Mouse (Mus musculus) cerebellum, adult 9-10 months (tissue): ENCODE data around the gene Atp23.
"Not testable (repeated sequence)": the region's sequence is repeated elsewhere in the genome, so short reads cannot be mapped to it uniquely, and the experiment has no call there.

ENCODE experiments used
- DNase-seq: peaks from one replicate; pipeline ENCODE4 v3.0.0; 2022

Gene Atp23

DNA sequence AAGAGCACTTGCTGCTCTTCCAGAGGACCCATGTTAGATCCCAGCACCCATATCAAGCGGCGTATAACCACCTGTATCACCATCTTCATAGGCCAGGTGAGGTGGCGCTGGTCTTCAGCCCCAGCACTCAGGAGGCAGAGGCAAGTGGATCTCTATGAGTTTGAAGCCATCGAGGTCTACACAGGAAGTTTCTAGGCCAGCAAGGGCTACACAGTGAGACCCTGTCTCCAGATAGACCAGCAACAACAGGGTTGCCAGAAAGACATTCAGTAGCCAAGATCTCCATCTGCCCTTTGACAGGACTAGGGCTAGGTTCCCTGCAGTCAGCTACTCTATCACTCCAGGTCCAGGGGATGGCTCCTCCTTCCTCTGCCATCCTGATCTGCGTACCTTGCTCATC lies 5.7 kb upstream of the Atp23 start:
- peak; percentile 35 for DNase-seq

DNA sequence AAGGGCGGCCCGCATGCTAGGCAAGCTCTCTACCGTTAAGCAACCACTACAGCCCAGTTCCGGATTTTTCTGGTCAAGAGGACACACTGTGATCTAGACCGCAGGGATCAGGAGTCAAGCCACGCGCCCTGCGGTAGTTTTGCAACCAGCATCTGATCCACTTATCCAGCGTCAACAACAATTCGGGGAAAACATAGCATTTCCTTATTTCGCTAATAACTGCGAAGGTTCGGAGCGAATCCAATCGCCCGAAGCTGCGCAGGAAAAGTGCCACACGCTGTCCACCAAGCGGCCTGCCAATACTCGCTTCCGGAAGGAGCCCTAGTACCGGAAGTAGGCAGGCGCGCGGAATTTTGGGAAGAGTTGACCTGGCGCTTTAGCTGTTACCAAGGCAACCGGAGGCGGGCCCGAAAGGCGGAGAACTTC lies 4.5 kb upstream of the Atp23 start:
- DNase-seq = peak; percentile 90

DNA sequence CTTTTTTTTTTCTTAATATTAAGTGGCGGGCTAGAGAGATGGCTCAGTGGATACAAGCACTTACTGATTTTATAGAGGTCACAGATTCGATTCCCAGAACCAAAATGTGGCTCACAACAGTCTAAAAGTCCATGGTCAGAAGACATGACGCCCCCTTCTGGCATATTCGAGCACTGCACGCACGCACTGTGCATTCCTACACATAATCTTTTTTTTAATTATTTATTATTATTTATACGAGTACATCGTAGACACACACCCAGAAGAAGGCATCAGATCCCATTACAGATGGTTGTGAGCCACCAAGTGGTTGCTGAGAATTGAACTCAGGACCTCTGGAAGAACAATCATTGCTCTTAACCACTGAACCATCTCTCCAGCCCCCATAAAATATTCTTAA lies 3.9 kb upstream of the Atp23 start:
- DNase-seq = peak; percentile 69

DNA sequence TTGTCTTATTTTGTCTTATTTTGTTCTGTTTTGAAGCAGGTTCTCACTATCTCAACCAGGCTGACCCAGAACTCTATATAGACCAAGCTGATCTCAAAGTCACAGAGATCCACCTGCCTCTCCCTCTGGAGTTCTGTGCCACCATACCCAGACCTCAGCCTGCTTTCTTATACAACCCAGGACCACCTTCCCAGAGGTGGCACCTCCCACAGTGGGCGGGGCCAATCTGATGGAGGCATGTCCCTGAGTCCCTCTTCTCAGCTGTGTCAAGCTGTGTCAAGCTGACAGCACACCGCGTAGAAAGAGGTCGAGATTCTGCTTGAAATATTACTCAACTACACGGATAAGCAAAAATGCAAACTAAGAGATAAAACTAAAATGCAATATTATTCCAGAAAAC lies 3.1 kb upstream of the Atp23 start:
- DNase-seq = peak; percentile 50

- no peak for DNase-seq
Measured at GRCm38 (mm10) chr10:126901488-126901843, 311 bp upstream of the Atp23 start.

DNA sequence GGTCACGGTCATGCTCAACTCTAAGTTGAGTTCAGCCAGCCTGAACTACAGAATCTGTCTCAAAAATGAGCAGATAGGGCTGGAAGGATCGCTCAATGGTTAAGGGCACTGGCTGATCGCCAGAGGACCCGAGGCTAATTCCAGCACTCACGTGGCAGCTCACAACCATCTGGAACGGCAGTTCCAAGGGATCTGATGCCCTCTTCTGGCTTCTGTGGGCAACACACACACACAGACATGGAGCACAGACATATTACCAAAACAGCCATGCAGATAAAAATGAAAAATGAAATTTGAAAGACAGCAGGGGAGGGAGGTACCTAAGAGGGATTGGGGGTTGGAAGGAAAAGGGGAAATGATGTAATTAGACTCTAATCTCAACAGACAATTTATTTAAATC lies 5.3 kb downstream of the Atp23 start:
- DNase-seq = no peak

DNA sequence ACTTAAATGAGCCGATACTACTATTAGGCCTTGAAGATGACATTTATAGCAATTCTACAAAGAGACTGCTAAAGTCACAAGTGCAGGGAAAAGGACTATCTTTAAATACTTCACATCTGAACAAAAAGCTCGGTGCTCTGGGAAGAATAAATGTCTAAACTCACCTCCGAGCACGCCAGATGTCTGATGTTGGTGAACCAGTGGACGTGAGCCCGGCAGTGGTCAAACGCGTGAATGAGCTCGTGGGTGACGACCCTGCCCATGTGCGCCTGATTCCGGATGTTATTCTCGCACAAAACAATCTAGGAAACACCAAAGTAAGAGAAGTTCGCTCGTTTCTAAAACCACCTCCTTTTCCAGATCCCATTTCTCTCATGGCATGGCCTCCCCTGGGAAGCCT lies 7.1 kb downstream of the Atp23 start:
- DNase-seq = no peak

DNA sequence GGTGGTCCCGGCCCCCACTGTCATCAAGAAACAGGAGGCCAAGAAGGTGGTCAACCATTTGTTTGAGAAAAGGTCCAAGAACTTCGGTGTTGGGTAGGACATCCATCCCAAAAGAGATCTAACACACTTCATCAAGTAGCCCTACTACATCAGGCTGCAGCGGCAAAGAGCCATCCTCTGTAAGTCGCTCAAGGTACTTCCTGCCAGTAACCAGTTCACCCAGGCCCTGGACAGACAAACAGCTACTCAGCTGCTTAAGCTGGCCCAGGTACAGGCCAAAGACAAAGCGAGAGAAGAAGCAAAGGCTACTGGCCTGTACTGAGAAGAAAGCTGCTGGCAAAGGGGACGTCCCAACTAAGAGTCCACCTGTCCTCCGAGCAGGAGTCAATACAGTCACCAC lies 8.0 kb downstream of the Atp23 start:
- no peak for DNase-seq

GRCm38 (mm10) chr10:126873755-126874154 lies 27.4 kb downstream of the Atp23 start:
- no peak for DNase-seq

DNA sequence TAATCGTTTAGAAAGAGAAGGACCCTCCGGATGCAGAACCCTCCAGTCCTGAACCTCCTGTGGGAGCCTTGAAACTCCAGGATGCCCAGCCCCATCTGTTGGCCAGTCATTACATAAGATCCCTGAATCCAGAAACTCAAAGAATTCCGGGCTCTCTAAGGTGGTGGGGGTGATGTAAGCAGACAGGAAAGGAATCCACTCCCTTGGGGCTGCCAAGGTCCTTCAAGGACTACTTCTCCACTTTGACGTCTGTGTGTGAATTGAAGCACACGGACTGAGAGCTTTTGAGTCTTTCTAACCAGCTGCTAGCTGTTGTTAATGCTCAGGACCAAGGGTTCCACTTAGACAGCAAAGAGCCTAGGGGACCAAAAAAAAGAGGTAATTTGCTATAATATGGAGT lies 28.9 kb downstream of the Atp23 start:
- no peak for DNase-seq

- peak; percentile 65 for DNase-seq
Measured at GRCm38 (mm10) chr10:126869372-126870318, 31.5 kb downstream of the Atp23 start.

DNA sequence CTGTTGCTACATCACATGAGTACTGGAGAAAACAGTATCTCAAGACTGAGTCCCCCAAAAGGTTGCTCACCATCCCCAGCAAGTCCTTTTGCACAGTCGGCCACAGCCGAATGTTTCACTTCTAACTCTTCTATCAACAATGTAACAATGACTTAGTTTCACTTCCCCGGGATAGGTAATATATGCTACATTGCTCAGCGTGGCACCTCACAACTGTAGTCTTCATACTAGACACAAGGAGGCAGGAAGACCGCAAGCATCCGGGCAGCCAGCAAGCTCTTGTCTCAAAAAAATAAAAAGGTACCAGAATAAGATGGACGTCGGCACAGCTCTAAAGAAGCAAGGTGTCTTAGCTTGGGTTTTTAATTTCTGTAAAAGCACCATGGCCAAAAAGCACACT lies 35.9 kb downstream of the Atp23 start:
- DNase-seq = no peak

DNA sequence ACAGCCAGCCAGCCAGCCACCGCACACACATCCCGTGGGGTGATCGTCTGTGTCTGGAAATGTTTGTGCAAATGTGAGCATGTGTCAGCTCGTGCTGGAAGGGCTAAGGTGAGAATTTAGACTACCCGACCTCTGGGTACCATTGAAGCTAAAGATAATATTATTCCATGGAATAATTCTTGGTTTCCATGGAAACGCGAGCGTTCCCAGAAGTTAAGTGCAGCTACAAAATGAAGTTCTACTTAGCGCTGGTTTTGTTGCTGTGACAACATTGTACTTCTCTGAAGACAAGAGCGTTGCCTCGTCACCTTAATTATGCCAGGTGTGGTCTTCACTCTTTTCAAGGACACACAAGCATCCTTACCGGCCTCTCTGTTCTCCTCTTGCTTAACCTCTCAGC lies 39.0 kb downstream of the Atp23 start:
- no peak for DNase-seq

DNA sequence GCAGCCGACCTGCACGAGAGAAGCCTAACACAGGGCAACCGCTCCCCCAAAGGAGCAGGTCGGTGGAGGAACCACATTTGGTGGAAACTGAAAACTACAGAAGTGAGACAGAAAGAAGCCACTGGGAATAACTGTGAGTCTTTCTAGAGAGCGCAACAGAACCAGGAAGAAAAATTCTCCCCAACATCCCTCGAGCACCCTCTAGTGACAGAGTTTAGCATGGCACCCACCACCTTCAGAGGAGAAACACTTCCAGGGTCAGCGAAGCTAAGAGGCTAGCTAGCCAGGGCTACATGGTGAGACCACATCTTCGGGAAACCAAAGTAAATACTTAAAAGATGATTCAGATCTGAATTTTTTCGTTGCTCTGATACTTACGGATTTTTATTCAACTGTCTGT lies 47.9 kb downstream of the Atp23 start:
- no peak for DNase-seq

DNA sequence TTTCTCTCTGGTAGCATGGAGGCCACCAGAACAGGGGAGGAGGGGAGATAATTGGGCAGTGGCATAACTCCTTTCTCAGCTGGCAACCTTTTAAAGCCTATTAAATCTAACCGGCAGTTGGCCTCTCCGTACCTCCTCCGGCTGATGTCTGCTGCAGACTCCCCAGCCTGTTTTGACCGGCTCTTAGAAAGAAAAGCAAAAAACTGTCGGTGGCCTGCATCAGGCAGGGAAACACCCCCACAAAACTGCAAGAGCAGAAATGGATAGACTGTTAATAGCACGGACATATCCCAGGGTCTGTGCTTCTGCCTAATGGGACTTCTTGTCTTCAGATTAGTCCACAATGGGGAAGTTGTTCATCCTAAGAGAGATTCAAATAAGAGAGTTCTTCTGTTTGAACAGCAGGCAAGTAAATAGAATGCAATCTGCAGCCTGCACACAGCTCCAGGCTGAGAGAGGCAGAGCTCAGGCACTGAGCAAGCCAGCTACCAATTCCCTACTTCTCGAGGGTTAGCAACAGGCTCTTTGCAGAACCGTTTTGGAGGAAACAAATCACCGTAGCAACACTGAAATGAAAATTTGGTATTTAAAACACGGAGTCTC lies 55.7 kb downstream of the Atp23 start:
- no peak for DNase-seq

GRCm38 (mm10) chr10:126844689-126845088 lies 56.5 kb downstream of the Atp23 start:
- DNase-seq = peak; percentile 22

DNA sequence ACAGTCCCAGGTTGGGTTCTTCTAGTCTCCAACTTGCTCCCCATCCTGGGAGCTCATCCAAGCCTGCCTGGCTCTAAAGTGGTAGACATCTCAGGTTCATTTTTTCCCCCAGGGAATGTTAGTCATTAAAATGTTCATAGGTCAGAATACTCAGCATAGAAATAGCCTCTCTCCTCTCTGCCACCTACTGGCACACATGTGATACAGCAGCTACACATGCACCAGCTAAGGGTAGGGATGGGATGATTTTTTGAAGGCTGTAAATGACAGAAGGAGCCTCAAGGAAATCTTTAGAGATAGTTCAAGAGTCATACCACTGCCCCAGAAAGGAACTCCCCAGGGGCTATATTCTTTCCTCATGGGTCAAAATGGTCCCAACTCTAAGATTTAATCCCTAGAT lies 60.9 kb downstream of the Atp23 start:
- no peak for DNase-seq

- DNase-seq = no peak
Measured at GRCm38 (mm10) chr10:126833006-126833405, 68.1 kb downstream of the Atp23 start.

- DNase-seq = no peak
Measured at GRCm38 (mm10) chr10:126831329-126831728, 69.8 kb downstream of the Atp23 start.

DNA sequence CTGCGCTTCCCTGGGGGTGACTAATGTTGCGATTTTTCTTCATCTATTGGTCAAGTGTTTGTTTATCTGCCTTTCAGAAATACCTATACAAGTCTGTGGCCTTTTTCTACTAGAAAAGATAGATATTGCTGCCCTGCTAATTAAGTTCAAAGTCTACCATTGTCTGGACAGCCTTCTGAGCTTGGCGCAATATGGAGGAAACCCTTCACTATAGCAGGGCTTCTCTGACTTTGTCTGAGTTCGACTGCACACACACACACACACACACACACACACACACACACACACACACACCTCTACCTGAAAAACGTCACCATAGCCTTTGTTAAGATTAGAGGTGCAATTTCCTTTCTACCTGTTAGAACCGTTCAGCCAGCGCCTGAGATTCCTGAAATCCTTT lies 72.5 kb downstream of the Atp23 start:
- no peak for DNase-seq

- DNase-seq = peak; percentile 21
Measured at GRCm38 (mm10) chr10:126827941-126828593, 73.1 kb downstream of the Atp23 start.

- no peak for DNase-seq
Measured at GRCm38 (mm10) chr10:126826982-126827381, 74.2 kb downstream of the Atp23 start.

GRCm38 (mm10) chr10:126826216-126826615 lies 74.9 kb downstream of the Atp23 start:
- not testable (repeated sequence) for DNase-seq

DNA sequence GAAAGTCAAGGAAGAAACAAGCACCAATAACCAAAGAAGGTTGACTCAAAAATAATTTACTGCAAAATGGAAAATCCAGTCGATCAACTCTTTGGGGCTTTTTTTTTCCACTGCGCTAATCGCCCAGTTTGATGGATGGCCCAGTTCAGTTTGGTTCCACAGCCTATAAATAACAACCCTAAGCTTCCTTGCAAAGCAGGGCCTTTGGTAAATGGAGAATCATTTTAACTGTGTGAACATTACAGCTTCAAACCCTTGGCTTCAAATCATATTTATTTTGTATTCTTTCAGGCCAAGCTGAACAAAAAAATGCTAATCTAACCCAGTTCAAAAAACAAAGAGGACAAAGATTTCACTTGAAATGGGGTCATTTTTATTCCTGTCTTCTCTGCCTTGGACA lies 78.7 kb downstream of the Atp23 start:
- peak; percentile 18 for DNase-seq
